Mouse (Mus musculus): ENCODE measurements around the gene Rbbp9.

GRCm38 (mm10) chr2:144526981-144527820, 23.5 kb downstream of the Rbbp9 start, which contains the start of the genes Dzank1 and Polr3f:
- TF ChIP-seq ZC3H11A (IDR thresholded peaks at IDR 0.05; ENCODE audit: borderline replicate concordance, low read depth, low read length) (no peak), ZNF384 (IDR thresholded peaks at IDR 0.05; ENCODE audit: low read depth, low read length) (no peak), CHD2 (IDR thresholded peaks at IDR 0.05; ENCODE audit: low read depth, low read length) (no peak)

Data from ES-E14 (cell line).